8 mouse cellular contexts compared by ENCODE assay signal in the genomic region with DNA sequence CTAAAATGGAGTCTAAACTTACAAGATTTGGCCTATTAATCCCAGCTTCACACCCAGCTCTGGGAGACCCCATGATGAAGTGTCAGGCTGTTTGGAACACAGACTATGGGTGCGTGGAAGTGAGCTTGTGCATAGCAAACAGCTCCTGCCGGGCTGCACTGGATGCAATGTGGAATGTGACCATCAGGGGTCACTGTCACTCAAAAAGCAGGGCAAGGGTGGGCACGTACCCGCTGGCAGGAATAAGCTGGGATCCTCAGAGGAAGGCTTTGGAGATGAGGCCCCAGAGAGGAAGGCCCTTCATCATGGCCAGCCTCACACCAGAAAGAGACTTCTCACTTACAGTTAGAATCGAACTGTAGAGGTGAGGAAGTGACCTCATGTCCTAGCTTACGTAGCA. TPM values are rescaled to one million over a fixed set of nuclear protein-coding genes. Genes with fewer than 3 reads are reported as not detected.
A peak's percentile ranks its signal among the peaks of the same experiment; 100 is the strongest.
DNase-seq lines count a peak whose midpoint lies in the region; ATAC-seq and TF ChIP-seq lines count a peak whose summit lies in the region.

No protein-coding gene starts in this region.

- no peak overlapping the region for H3K4me3 ChIP-seq in intestine, embryonic 14.5 days (ENCODE audit: low read depth, low read length)
- H3K4me3 ChIP-seq in intestine, embryonic 16.5 days (ENCODE audit: low read length): no peak overlapping the region
- 0 out of 2 replicates have a peak overlapping the region, but pooled peaks have one; percentile 1 for H3K4me3 ChIP-seq in E14TG2a.4 (replicated peaks; ENCODE audit: low read length)
- H3K4me3 ChIP-seq in midbrain, embryonic 15.5 days: no peak overlapping the region

- intact Hi-C loops in left cerebral cortex, postnatal 14 days (cut with DNase I): loop anchor here (10.0 kb wide), 1 partner anchor 345 kb away; no protein-coding TSS in a partner anchor

- WGBS in intestine, embryonic 14.5 days: 26% methylated on average over 6 of the region's 6 CpGs
- 25% methylated on average over 6 of the region's 6 CpGs for WGBS in intestine, embryonic 16.5 days
- WGBS in midbrain, embryonic 15.5 days: 29% methylated on average over 6 of the region's 6 CpGs

- DNase-seq in intestine, embryonic 14.5 days (ENCODE audit: low spot score): peak; percentile 74
- peak; percentile 25 for DNase-seq in cerebellum, adult 8-10 months
- peak; percentile 58 for DNase-seq in forelimb bud, embryonic 11.5 days (ENCODE audit: low read depth, low spot score)
- DNase-seq in left cerebral cortex, postnatal 14 days (ENCODE audit: low spot score in 2 of 2): peak; percentile 43 to 57
- peak; percentile 43 to 52 for DNase-seq in thymus, postnatal 36 days

- no peaks in the 10 kb centered on the region for H3K9me3 ChIP-seq in intestine, embryonic 14.5 days (ENCODE audit: control insufficient read depth, low read length)
- no peaks in the 10 kb centered on the region for H3K9me3 ChIP-seq in intestine, embryonic 16.5 days (ENCODE audit: control insufficient read depth, low read length)
- no peaks in the 10 kb centered on the region for H3K9me3 ChIP-seq in E14TG2a.4 (ENCODE audit: low read length)
- H3K9me3 ChIP-seq in midbrain, embryonic 15.5 days: no peaks in the 10 kb centered on the region

- 0 out of 2 replicates have a peak, but pooled peaks have one; percentile 19 for ATAC-seq in intestine, embryonic 14.5 days (replicated peaks; ENCODE audit: low FRiP score, low TSS enrichment, low read depth)
- ATAC-seq in intestine, embryonic 16.5 days: no peak
- peak; percentile 58; the same call in 1 of the 2 replicates for ATAC-seq in midbrain, embryonic 15.5 days (replicated peaks)

- TF ChIP-seq CTCF in E14TG2a.4 (conservative IDR thresholded peaks at IDR 0.05; ENCODE audit: low read length): peak; percentile 90

- no peak overlapping the region for H3K9ac ChIP-seq in intestine, embryonic 14.5 days (ENCODE audit: low read length)
- no peak overlapping the region for H3K9ac ChIP-seq in intestine, embryonic 16.5 days (ENCODE audit: low read depth, low read length)
- no peak overlapping the region for H3K9ac ChIP-seq in midbrain, embryonic 15.5 days

- H3K27me3 ChIP-seq in intestine, embryonic 14.5 days (replicated peaks; ENCODE audit: control insufficient read depth, insufficient read depth, low read length): no peaks in the 10 kb centered on the region
- H3K27me3 ChIP-seq in intestine, embryonic 16.5 days (replicated peaks; ENCODE audit: control insufficient read depth, insufficient read depth, low read length): no peaks in the 10 kb centered on the region
- no peaks in the 10 kb centered on the region for H3K27me3 ChIP-seq in E14TG2a.4 (ENCODE audit: insufficient read depth, low read length)
- H3K27me3 ChIP-seq in midbrain, embryonic 15.5 days (replicated peaks): no peaks in the 10 kb centered on the region

- H3K4me1 ChIP-seq in intestine, embryonic 14.5 days (replicated peaks; ENCODE audit: control insufficient read depth, insufficient read depth, low read length): no peaks in the 10 kb centered on the region
- H3K4me1 ChIP-seq in intestine, embryonic 16.5 days (ENCODE audit: control insufficient read depth, insufficient read depth, low read length): no peaks in the 10 kb centered on the region
- peaks cover 52% of the 10 kb centered on the region for H3K4me1 ChIP-seq in E14TG2a.4 (replicated peaks; ENCODE audit: low read depth, low read length)
- H3K4me1 ChIP-seq in midbrain, embryonic 15.5 days: peaks cover 5% of the 10 kb centered on the region; the same call in 1 of the 2 replicates

- no peak overlapping the region for H3K27ac ChIP-seq in intestine, embryonic 14.5 days (ENCODE audit: low read depth)
- no peak overlapping the region for H3K27ac ChIP-seq in intestine, embryonic 16.5 days (ENCODE audit: low read length)
- no peak overlapping the region for H3K27ac ChIP-seq in midbrain, embryonic 15.5 days

- H3K36me3 ChIP-seq in intestine, embryonic 14.5 days (ENCODE audit: control insufficient read depth, insufficient read depth, low read length): no peaks in the 10 kb centered on the region
- H3K36me3 ChIP-seq in intestine, embryonic 16.5 days (ENCODE audit: control insufficient read depth, insufficient read depth, low read length): no peaks in the 10 kb centered on the region
- H3K36me3 ChIP-seq in E14TG2a.4 (ENCODE audit: insufficient read depth, low read length): no peaks in the 10 kb centered on the region
- H3K36me3 ChIP-seq in midbrain, embryonic 15.5 days (replicated peaks): no peaks in the 10 kb centered on the region

- H3K4me2 ChIP-seq in intestine, embryonic 14.5 days (ENCODE audit: low read length): no peak overlapping the region
- H3K4me2 ChIP-seq in intestine, embryonic 16.5 days (ENCODE audit: low read depth, low read length): no peak overlapping the region
- H3K4me2 ChIP-seq in midbrain, embryonic 15.5 days: no peak overlapping the region

RNA-seq across cellular contexts. Expression of a gene that starts 23.9 kb away (rescaled TPM):
- 1.8 and 2.0 TPM in 2 replicates for polyA plus RNA-seq in intestine, embryonic 14.5 days (2014; fragmentation: Nextera tagmentation; extraction: Ambion mirVana)
- 6.9 and 7.0 TPM in 2 replicates for polyA plus RNA-seq in intestine, embryonic 16.5 days (2015; fragmentation: Nextera tagmentation; extraction: Ambion mirVana)
- 1 to 10 TPM; 3.8 to 3.9 TPM for total RNA-seq in left cerebral cortex, postnatal 14 days (2021)
- 1.3 and 2.2 TPM in 2 replicates for polyA plus RNA-seq in midbrain, embryonic 15.5 days (2015; fragmentation: Nextera tagmentation; extraction: Ambion mirVana)

RNA-seq across cellular contexts. Expression of a gene that starts 40.2 kb away (rescaled TPM):
- 22.8 and 24.8 TPM in 2 replicates for polyA plus RNA-seq in intestine, embryonic 14.5 days (2014; fragmentation: Nextera tagmentation; extraction: Ambion mirVana)
- 25.7 and 25.9 TPM in 2 replicates for polyA plus RNA-seq in intestine, embryonic 16.5 days (2015; fragmentation: Nextera tagmentation; extraction: Ambion mirVana)
- 1 to 10 TPM; 5.0 to 6.8 TPM for total RNA-seq in left cerebral cortex, postnatal 14 days (2021)
- 61.2 and 62.8 TPM in 2 replicates for polyA plus RNA-seq in midbrain, embryonic 15.5 days (2015; fragmentation: Nextera tagmentation; extraction: Ambion mirVana)
